20 mouse cellular contexts compared by ENCODE assay signal in genomic region chr3:123188616-123189230, GRCm38 (mm10). TPM values are rescaled to one million over a fixed set of nuclear protein-coding genes. Genes with fewer than 3 reads are reported as not detected.
DNase-seq lines count a peak whose midpoint lies in the region; ATAC-seq and TF ChIP-seq lines count a peak whose summit lies in the region.
"Had no signal": no experiment of that assay in that cellular context is flagged by ENCODE, and none has a peak within 500 bp of the region (broad histone marks: within the 10 kb centered on the region; RNA-seq: fewer than 3 reads in every experiment).

No protein-coding gene starts in this region.

- H3K4me1 ChIP-seq in lung, embryonic 15.5 days: peaks cover 13% of the 10 kb centered on the region
- no peaks in the 10 kb centered on the region for H3K4me1 ChIP-seq in stomach, embryonic 15.5 days
- H3K4me1 ChIP-seq: neural tube, embryonic 13.5 days had no signal

- intact Hi-C loops in gastrocnemius, adult 2 months (cut with DNase I): no loop called here
- intact Hi-C loops in gastrocnemius, postnatal 14 days (cut with DNase I; ENCODE audit: low total_unique reads): no loop called here

- no peaks in the 10 kb centered on the region for H3K36me3 ChIP-seq in lung, embryonic 15.5 days
- no peaks in the 10 kb centered on the region for H3K36me3 ChIP-seq in stomach, embryonic 15.5 days
- H3K36me3 ChIP-seq: embryonic facial prominence, embryonic 13.5 days; forebrain, embryonic 10.5 days; heart, embryonic 13.5 days; kidney, embryonic 15.5 days; neural tube, embryonic 13.5 days had no signal

- no peaks in the 10 kb centered on the region for H3K9me3 ChIP-seq in lung, embryonic 15.5 days
- no peaks in the 10 kb centered on the region for H3K9me3 ChIP-seq in stomach, embryonic 15.5 days
- H3K9me3 ChIP-seq: embryonic facial prominence, embryonic 13.5 days; forebrain, embryonic 10.5 days; heart, embryonic 13.5 days; kidney, embryonic 15.5 days had no signal

- no peak for ATAC-seq in lung, embryonic 15.5 days (ENCODE audit: borderline replicate concordance, extremely low read depth, low FRiP score, low TSS enrichment)
- ATAC-seq in stomach, embryonic 15.5 days (ENCODE audit: insufficient read depth, low FRiP score, low read depth): no peak

- TF ChIP-seq POLR2A in brain, embryonic 14.5 days (IDR thresholded peaks at IDR 0.05; ENCODE audit: borderline replicate concordance, extremely low read depth, insufficient read depth, insufficient read length, poor library complexity, severe bottlenecking): no peak

- TF ChIP-seq CTCF in gastrocnemius, adult 2 months (IDR thresholded peaks at IDR 0.05): no peak
- no peak for TF ChIP-seq CTCF in brain, embryonic 14.5 days (IDR thresholded peaks at IDR 0.05; ENCODE audit: borderline replicate concordance, extremely low read depth, insufficient read depth, insufficient read length)

- H3K4me2 ChIP-seq in lung, embryonic 15.5 days: no peak overlapping the region
- H3K4me2 ChIP-seq in stomach, embryonic 15.5 days: no peak overlapping the region
- H3K4me2 ChIP-seq: heart, embryonic 13.5 days; kidney, embryonic 15.5 days; midbrain, embryonic 11.5 days; neural tube, embryonic 13.5 days had no signal

- no peak for DNase-seq in gastrocnemius, adult 2 months
- no peak for DNase-seq in gastrocnemius, postnatal 14 days
- no peak for DNase-seq in lung, postnatal 36 days
- peak; percentile 13 for DNase-seq in brain, embryonic 14.5 days (ENCODE audit: low read depth)
- no peak for DNase-seq in layer of hippocampus, postnatal 10 days (ENCODE audit: low spot score in 2 of 2)
- DNase-seq in urinary bladder, postnatal 10 days (ENCODE audit: low spot score): no peak
- DNase-seq: cerebellum, postnatal 36 days; gastrocnemius, postnatal 25 days; left cerebral cortex, postnatal 4 days; thymus, postnatal 4 days had no signal

- peak overlapping the region; percentile 66 for H3K27ac ChIP-seq in gastrocnemius, adult 2 months
- peak overlapping the region; percentile 20; the same call in 1 of the 2 replicates for H3K27ac ChIP-seq in lung, embryonic 15.5 days
- peak overlapping the region; percentile 1; the same call in 1 of the 2 replicates for H3K27ac ChIP-seq in stomach, embryonic 15.5 days
- H3K27ac ChIP-seq: forebrain, embryonic 10.5 days; heart, embryonic 13.5 days; kidney, embryonic 15.5 days; liver, embryonic 14.5 days; neural tube, embryonic 13.5 days had no signal

- WGBS in lung, embryonic 15.5 days: 79% methylated on average over 12 of the region's 12 CpGs
- 79% methylated on average over 12 of the region's 12 CpGs for WGBS in stomach, embryonic 15.5 days

- no peak overlapping the region for H3K4me3 ChIP-seq in gastrocnemius, adult 2 months
- H3K4me3 ChIP-seq in lung, embryonic 15.5 days: no peak overlapping the region
- no peak overlapping the region for H3K4me3 ChIP-seq in stomach, embryonic 15.5 days (replicated peaks)
- H3K4me3 ChIP-seq: embryonic facial prominence, embryonic 13.5 days; forebrain, embryonic 10.5 days; heart, embryonic 13.5 days; kidney, embryonic 15.5 days; neural tube, embryonic 13.5 days had no signal

- H3K9ac ChIP-seq in lung, embryonic 15.5 days: no peak overlapping the region
- H3K9ac ChIP-seq in stomach, embryonic 15.5 days: no peak overlapping the region
- H3K9ac ChIP-seq: embryonic facial prominence, embryonic 13.5 days; heart, embryonic 13.5 days; kidney, embryonic 15.5 days; liver, embryonic 14.5 days; neural tube, embryonic 13.5 days had no signal

- H3K27me3 ChIP-seq in lung, embryonic 15.5 days: no peaks in the 10 kb centered on the region
- no peaks in the 10 kb centered on the region for H3K27me3 ChIP-seq in stomach, embryonic 15.5 days (replicated peaks)
- H3K27me3 ChIP-seq: CH12.LX; embryonic facial prominence, embryonic 13.5 days; heart, embryonic 13.5 days; kidney, embryonic 15.5 days; neural tube, embryonic 13.5 days had no signal

RNA-seq across cellular contexts. Expression of gene Synpo2, which starts 47.2 kb away (rescaled TPM):
- 100 to 1,000 TPM; 209 to 273 TPM for total RNA-seq in gastrocnemius, adult 2 months (2021)
- total RNA-seq in gastrocnemius, postnatal 14 days (2021): 100 to 1,000 TPM; 175 to 193 TPM
- polyA plus RNA-seq in lung, embryonic 15.5 days (2015; fragmentation: Nextera tagmentation; extraction: Ambion mirVana): 11.3 and 12.2 TPM in 2 replicates
- 0.63 and 1.3 TPM in 2 replicates for polyA plus RNA-seq in brain, embryonic 14.5 days (2012; rRNA removed)
- polyA plus RNA-seq in stomach, embryonic 15.5 days (2015; fragmentation: Nextera tagmentation; extraction: Ambion mirVana): 28.0 and 33.2 TPM in 2 replicates
- 1 to 10 TPM; 2.8 to 4.2 TPM for total RNA-seq in layer of hippocampus, postnatal 10 days (2021)

Comparison
In these comparisons a context has a peak if more than half of its experiments do, and no peak if none do; other contexts are left out.
1. H3K27ac ChIP-seq: peak in every context shown above with its lines; median percentile 66 in gastrocnemius, adult 2 months; 20 in lung, embryonic 15.5 days; 1 in stomach, embryonic 15.5 days.
2. RNA of gene Synpo2, which starts 47.2 kb away (total RNA-seq): 209 to 273 TPM in gastrocnemius, adult 2 months and 175 to 193 TPM in gastrocnemius, postnatal 14 days; 2.8 to 4.2 TPM in layer of hippocampus, postnatal 10 days; every median in the first group is over 10 times any median in the second.